Mouse (Mus musculus) ES-E14 (cell line): ENCODE results near the gene E4f1. TPM values are rescaled to one million over a fixed set of nuclear protein-coding genes. Genes with fewer than 3 reads are reported as not detected.
"Not testable (repeated sequence)": the region's sequence is repeated elsewhere in the genome, so short reads cannot be mapped to it uniquely, and the experiment has no call there.

Experiments
- DNase-seq: peaks from one replicate; pipeline ENCODE4 v3.0.0-alpha.2; 2013; ENCODE audit warnings: low read depth, low spot score
- H3K27ac ChIP-seq: 2 replicates; pipeline ENCODE4 v1.5.1; 2012; ENCODE audit warnings: low read depth, mild to moderate bottlenecking, low read length, moderate library complexity, mixed read lengths; ENCODE audit not compliant: poor library complexity, insufficient read depth, severe bottlenecking
- H3K36me3 ChIP-seq: 2 replicates; pipeline ENCODE4 v1.6.1; 2012; ENCODE audit warnings: mild to moderate bottlenecking, low read length, moderate library complexity, mixed read lengths; ENCODE audit not compliant: control insufficient read depth, poor library complexity, insufficient read depth, severe bottlenecking
- H3K4me1 ChIP-seq, 2 experiments: fragments of 150-350 bp in 1 of 2; sonication (generic) in 1 of 2; 2 replicates each; pipeline ENCODE4 v1.6.1; 2012; ENCODE audit warnings: low read length in 2 of 2, mild to moderate bottlenecking in 1 of 2, mixed read lengths in 1 of 2; ENCODE audit not compliant: control insufficient read depth in 2 of 2, insufficient read depth in 2 of 2, poor library complexity in 1 of 2
- H3K4me3 ChIP-seq, 2 experiments: fragments of 150-350 bp in 1 of 2; sonication (generic) in 1 of 2; 2 replicates each; pipeline ENCODE4 v1.5.1; 2012; ENCODE audit warnings: low read length in 2 of 2, low read depth in 1 of 2, mild to moderate bottlenecking in 1 of 2, mixed read lengths in 1 of 2; ENCODE audit not compliant: insufficient read depth in 1 of 2, poor library complexity in 1 of 2, severe bottlenecking in 1 of 2
- H3K9ac ChIP-seq: 2 replicates; pipeline ENCODE4 v1.6.1; 2012; ENCODE audit warnings: low read depth, mild to moderate bottlenecking, low read length, mixed read lengths; ENCODE audit not compliant: poor library complexity, insufficient read depth, severe bottlenecking
- H3K9me3 ChIP-seq: fragments of 150-350 bp; sonication (generic); 2 replicates; pipeline ENCODE4 v1.6.1; 2012; ENCODE audit warnings: low read depth, mild to moderate bottlenecking, low read length; ENCODE audit not compliant: control insufficient read depth, insufficient read depth
- CHD2 ChIP-seq: IDR thresholded peaks from 2 replicates; pipeline ENCODE4 v1.6.1; 2014; ENCODE audit warnings: mild to moderate bottlenecking, low read depth, low read length, inconsistent platforms
- HCFC1 ChIP-seq: IDR thresholded peaks from 2 replicates; pipeline ENCODE4 v1.6.1; 2012; ENCODE audit warnings: low read length, inconsistent platforms, borderline replicate concordance; ENCODE audit not compliant: insufficient read depth
- MAFK ChIP-seq: IDR thresholded peaks from 2 replicates; pipeline ENCODE4 v1.6.1; 2014; ENCODE audit warnings: mild to moderate bottlenecking, low read depth, low read length, inconsistent platforms; ENCODE audit not compliant: insufficient read depth
- ZC3H11A ChIP-seq: IDR thresholded peaks from 2 replicates; pipeline ENCODE4 v1.6.1; 2012; ENCODE audit warnings: low read depth, mild to moderate bottlenecking, inconsistent platforms, low read length, borderline replicate concordance
- ZNF384 ChIP-seq: IDR thresholded peaks from 2 replicates; pipeline ENCODE4 v1.6.1; 2012; ENCODE audit warnings: low read depth, low read length, inconsistent platforms
- in situ Hi-C, 2 experiments: fragments of 600-800 bp; cut with MboI; formaldehyde crosslinking; loops; one replicate each; pipeline ENCODE4 v1.15.1; 2025; ENCODE audit warnings: low sequenced_read_pairs in 2 of 2, inconsistent platforms in 1 of 2; ENCODE audit not compliant: unreplicated experiment in 2 of 2
- total RNA-seq: library from RNA; depleted of rRNA; stranded (reverse); fragments of 300-350 nt; gene quantifications from 2 replicates; pipeline ENCODE4 v1.2.3, GENCODE M21; 2012

Gene E4f1
- total RNA-seq, 1 experiment: 23.4 TPM

- no peak for DNase-seq
- in situ Hi-C loops: no loop called here
- no peaks in the 10 kb centered on the region for H3K36me3 ChIP-seq
- no peak overlapping the region for H3K4me3 ChIP-seq
- H3K9me3 ChIP-seq: no peaks in the 10 kb centered on the region
- H3K27ac ChIP-seq: no peak overlapping the region; the same call in 1 of the 2 replicates
- TF ChIP-seq MAFK (no peak), CHD2 (no peak), ZC3H11A (no peak), ZNF384 (no peak), HCFC1 (no peak)
- H3K4me1 ChIP-seq: peaks cover 0 to 2% of the 10 kb centered on the region in 2 experiments; a peak in 2 of 4 replicates
- H3K9ac ChIP-seq: no peak overlapping the region
Measured at GRCm38 (mm10) chr17:24463374-24464133, 6.6 kb downstream of the E4f1 start.

GRCm38 (mm10) chr17:24462932-24463331, 7.2 kb downstream of the E4f1 start:
- Histone ChIP-seq H3K36me3 (no peaks in the 10 kb centered on the region), H3K4me3 (no peak overlapping the region), H3K9ac (no peak overlapping the region; the same call in 1 of the 2 replicates), H3K9me3 (no peaks in the 10 kb centered on the region), H3K4me1 (peaks cover 0 to 2% of the 10 kb centered on the region in 2 experiments; a peak in 2 of 4 replicates), H3K27ac (no peak overlapping the region)
- DNase-seq: no peak
- in situ Hi-C loops: no loop called here
- TF ChIP-seq HCFC1: no peak
- no peak for TF ChIP-seq ZNF384
- no peak for TF ChIP-seq MAFK
- no peak for TF ChIP-seq CHD2
- no peak for TF ChIP-seq ZC3H11A

GRCm38 (mm10) chr17:24461580-24461979, 8.5 kb downstream of the E4f1 start:
- H3K4me1 ChIP-seq: peaks cover 0 to 2% of the 10 kb centered on the region in 2 experiments; a peak in 2 of 4 replicates
- no peak overlapping the region for H3K9ac ChIP-seq
- in situ Hi-C loops: no loop called here
- H3K4me3 ChIP-seq: no peak overlapping the region
- DNase-seq: no peak
- H3K27ac ChIP-seq: no peak overlapping the region
- TF ChIP-seq ZNF384 (no peak), ZC3H11A (0 out of 2 replicates have a peak, but pooled peaks have one; percentile 29), MAFK (no peak), HCFC1 (no peak)
- no peaks in the 10 kb centered on the region for H3K9me3 ChIP-seq
- no peaks in the 10 kb centered on the region for H3K36me3 ChIP-seq

- DNase-seq, H3K36me3 ChIP-seq, in situ Hi-C loops, H3K9me3 ChIP-seq, H3K4me1 ChIP-seq, H3K27ac ChIP-seq: not testable (repeated sequence)
- peak overlapping the region; percentile 25; the same call in 1 of the 2 replicates for H3K9ac ChIP-seq
- H3K4me3 ChIP-seq: peak overlapping the region; percentile 3 to 12; a peak in 2 of 4 replicates
Measured at GRCm38 (mm10) chr17:24455523-24456206, 14.4 kb downstream of the E4f1 start.
